In the genomic region with DNA sequence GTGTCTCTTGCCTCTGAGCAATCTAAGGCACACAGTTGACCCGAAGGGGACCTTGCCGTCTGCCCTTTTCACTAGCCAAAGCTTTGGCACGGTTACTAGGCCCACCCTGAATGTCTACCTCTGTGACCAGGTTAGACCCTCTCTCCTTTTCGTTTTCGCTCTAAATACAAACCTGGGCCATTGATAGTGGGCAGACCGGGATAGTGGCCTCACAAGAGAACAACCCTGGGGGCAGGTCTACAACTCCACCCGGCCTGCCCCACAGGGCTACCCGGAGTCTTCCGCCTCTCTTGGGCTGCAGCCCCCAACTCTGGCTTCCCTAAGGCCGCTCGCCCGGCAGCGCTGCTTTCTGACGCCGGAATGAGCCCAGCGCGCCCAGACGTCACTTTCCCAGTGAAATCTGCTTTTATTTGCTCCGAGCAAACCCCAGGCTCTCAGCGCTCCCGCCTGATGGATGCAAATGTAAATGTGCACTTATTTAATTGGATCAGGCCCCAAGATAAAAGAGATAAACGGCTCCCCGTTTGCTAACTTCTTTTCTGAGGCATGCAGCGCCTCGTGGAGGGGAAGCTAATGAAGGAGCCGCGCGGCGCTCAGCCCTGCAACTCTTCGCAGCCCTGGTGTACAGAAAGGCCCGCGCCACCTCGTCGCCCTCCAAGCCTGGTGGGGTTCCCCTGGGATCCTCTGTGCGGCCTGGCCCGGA, we compare ENCODE assay signal across 8 mouse cellular contexts. TPM values are rescaled to one million over a fixed set of nuclear protein-coding genes. Genes with fewer than 3 reads are reported as not detected.
DNase-seq lines count a peak whose midpoint lies in the region; ATAC-seq and TF ChIP-seq lines count a peak whose summit lies in the region.

No protein-coding gene starts in this region.

- WGBS in kidney, adult 2 months = 28% methylated on average over 36 of the region's 36 CpGs
- WGBS in embryonic facial prominence, embryonic 10.5 days = 2% methylated on average over 36 of the region's 36 CpGs
- 2% methylated on average over 36 of the region's 36 CpGs for WGBS in hindbrain, embryonic 13.5 days

- peak overlapping the region; percentile 57 for H3K4me2 ChIP-seq in hindbrain, embryonic 13.5 days

- H3K27me3 ChIP-seq in kidney, adult 2 months (replicated peaks; ENCODE audit: control insufficient read depth, insufficient read depth, low read length) = peaks cover 2% of the 10 kb centered on the region
- peaks cover 100% of the 10 kb centered on the region for H3K27me3 ChIP-seq in embryonic facial prominence, embryonic 10.5 days (replicated peaks; ENCODE audit: low read depth, poor library complexity, severe bottlenecking)
- H3K27me3 ChIP-seq in hindbrain, embryonic 13.5 days = peaks cover 69% of the 10 kb centered on the region

- TF ChIP-seq POLR2A in kidney, adult 2 months (IDR thresholded peaks at IDR 0.05; ENCODE audit: low read depth, low read length) = no peak

- intact Hi-C loops in gastrocnemius, adult 2 months (cut with DNase I) = loop anchor here (10.0 kb wide), 2 partner anchors 239 to 1051 kb away; partner anchors contain the start of genes Fto and Rpgrip1l

- peak; percentile 47 to 66 for DNase-seq in kidney, postnatal 4 days
- DNase-seq in kidney, adult 2 months = no peak
- peak; percentile 67 for DNase-seq in embryonic facial prominence, embryonic 10.5 days (ENCODE audit: low spot score)
- peak; percentile 75 for DNase-seq in neural tube, embryonic 10.5 days (ENCODE audit: extremely low spot score, low spot score)
- DNase-seq in cerebellum, adult 11-12 months = no peak
- no peak for DNase-seq in urinary bladder, postnatal 10 days (ENCODE audit: low spot score)
- no peak for DNase-seq in gastrocnemius, adult 2 months

- H3K4me3 ChIP-seq in kidney, adult 2 months (ENCODE audit: insufficient read depth, low read depth, low read length) = no peak overlapping the region
- H3K4me3 ChIP-seq in embryonic facial prominence, embryonic 10.5 days = peak overlapping the region; percentile 79
- peak overlapping the region; percentile 42 for H3K4me3 ChIP-seq in hindbrain, embryonic 13.5 days
- no peak overlapping the region for H3K4me3 ChIP-seq in gastrocnemius, adult 2 months

- ATAC-seq in hindbrain, embryonic 13.5 days (ENCODE audit: low FRiP score) = no peak

- TF ChIP-seq CTCF in kidney, adult 2 months (conservative IDR thresholded peaks at IDR 0.05; ENCODE audit: insufficient read depth, insufficient read length, low read depth, low read length) = no peak
- no peak for TF ChIP-seq CTCF in gastrocnemius, adult 2 months (IDR thresholded peaks at IDR 0.05)

- no peaks in the 10 kb centered on the region for H3K36me3 ChIP-seq in kidney, adult 2 months (ENCODE audit: control insufficient read depth, insufficient read depth, low read length)
- H3K36me3 ChIP-seq in embryonic facial prominence, embryonic 10.5 days (replicated peaks) = peaks cover 2% of the 10 kb centered on the region
- no peaks in the 10 kb centered on the region; the same call in 1 of the 2 replicates for H3K36me3 ChIP-seq in hindbrain, embryonic 13.5 days

- no peaks in the 10 kb centered on the region for H3K4me1 ChIP-seq in kidney, adult 2 months (ENCODE audit: control insufficient read depth, insufficient read depth, low read length)
- peaks cover 68% of the 10 kb centered on the region for H3K4me1 ChIP-seq in embryonic facial prominence, embryonic 10.5 days
- H3K4me1 ChIP-seq in hindbrain, embryonic 13.5 days (replicated peaks) = peaks cover 53% of the 10 kb centered on the region

- no peak overlapping the region for H3K27ac ChIP-seq in kidney, adult 2 months (ENCODE audit: insufficient read depth, low read depth, low read length)
- H3K27ac ChIP-seq in embryonic facial prominence, embryonic 10.5 days (replicated peaks) = peak overlapping the region; percentile 69
- H3K27ac ChIP-seq in hindbrain, embryonic 13.5 days = peak overlapping the region; percentile 82; the same call in 1 of the 2 replicates
- H3K27ac ChIP-seq in gastrocnemius, adult 2 months = no peak overlapping the region

- peak overlapping the region; percentile 74 for H3K9ac ChIP-seq in hindbrain, embryonic 13.5 days

- H3K9me3 ChIP-seq in embryonic facial prominence, embryonic 10.5 days = no peaks in the 10 kb centered on the region
- H3K9me3 ChIP-seq in hindbrain, embryonic 13.5 days = no peaks in the 10 kb centered on the region

RNA-seq across cellular contexts. Expression of gene Irx5, which starts 8.0 kb away (rescaled TPM):
- polyA plus RNA-seq in kidney, adult 2 months (2012; rRNA removed) = 3.1 and 5.0 TPM in 2 replicates
- polyA plus RNA-seq in embryonic facial prominence, embryonic 10.5 days (2016; fragmentation: Nextera tagmentation; extraction: Ambion mirVana) = 9.5 and 10.2 TPM in 2 replicates
- polyA plus RNA-seq in hindbrain, embryonic 13.5 days (2015; fragmentation: Nextera tagmentation; extraction: Ambion mirVana) = 15.4 and 18.4 TPM in 2 replicates
- not detected for total RNA-seq in gastrocnemius, adult 2 months (2021)

Comparison
In these comparisons a context has a peak if more than half of its experiments do, and no peak if none do; other contexts are left out.
1. DNase-seq: peak in kidney, postnatal 4 days (2 of 2), embryonic facial prominence, embryonic 10.5 days (single experiment) and neural tube, embryonic 10.5 days (single experiment); none in kidney, adult 2 months (single experiment), cerebellum, adult 11-12 months (single experiment), urinary bladder, postnatal 10 days (single experiment) and gastrocnemius, adult 2 months (single experiment).
2. H3K27ac ChIP-seq: peak in embryonic facial prominence, embryonic 10.5 days (single experiment) and hindbrain, embryonic 13.5 days (single experiment); none in kidney, adult 2 months (single experiment) and gastrocnemius, adult 2 months (single experiment).
3. H3K4me3 ChIP-seq: peak in embryonic facial prominence, embryonic 10.5 days (single experiment) and hindbrain, embryonic 13.5 days (single experiment); none in kidney, adult 2 months (single experiment) and gastrocnemius, adult 2 months (single experiment).